Mouse (Mus musculus) MEL (cell line): Measurements from ENCODE around the gene Slc22a20. TPM values are rescaled to one million over a fixed set of nuclear protein-coding genes. Genes with fewer than 3 reads are reported as not detected.

Source experiments
- DNase-seq: peaks from one replicate; pipeline ENCODE4 v3.0.0; 2011; ENCODE audit warnings: low read depth, low spot score
- H3K27ac ChIP-seq: 2 replicates; pipeline ENCODE4 v1.5.1; 2012; ENCODE audit warnings: low read depth, mild to moderate bottlenecking, control low read depth, low read length, moderate library complexity; ENCODE audit not compliant: control insufficient read depth
- H3K27me3 ChIP-seq, 2 experiments: fragments of 150-350 bp in 1 of 2; sonication (generic) in 1 of 2; 2 replicates each; pipeline ENCODE4 v1.6.1; 2012; ENCODE audit warnings: low read length in 2 of 2, mild to moderate bottlenecking in 2 of 2, improper control_type of control experiment in 1 of 2, moderate library complexity in 1 of 2; ENCODE audit not compliant: insufficient read depth in 2 of 2, control insufficient read depth in 1 of 2
- H3K36me3 ChIP-seq, 2 experiments: 2 replicates each; pipeline ENCODE4 v1.6.1; 2012 to 2014; ENCODE audit warnings: low read length in 2 of 2, improper control_type of control experiment in 1 of 2, inconsistent platforms in 1 of 2, mild to moderate bottlenecking in 1 of 2; ENCODE audit not compliant: insufficient read depth in 2 of 2, control insufficient read depth in 1 of 2
- H3K4me1 ChIP-seq, 2 experiments: fragments of 150-350 bp in 1 of 2; sonication (generic) in 1 of 2; 2 replicates each; pipeline ENCODE4 v1.6.1; 2012; ENCODE audit warnings: low read length in 2 of 2, improper control_type of control experiment in 1 of 2, mild to moderate bottlenecking in 1 of 2; ENCODE audit not compliant: insufficient read depth in 2 of 2, control insufficient read depth in 1 of 2
- H3K4me3 ChIP-seq, 2 experiments: fragments of 150-350 bp in 1 of 2; sonication (generic) in 1 of 2; 2 replicates each; pipeline ENCODE4 v1.5.1; 2012; ENCODE audit warnings: low read depth in 2 of 2, low read length in 2 of 2, mild to moderate bottlenecking in 2 of 2, moderate library complexity in 2 of 2, control low read depth in 1 of 2, improper control_type of control experiment in 1 of 2; ENCODE audit not compliant: control insufficient read depth in 1 of 2, insufficient read depth in 1 of 2
- H3K79me2 ChIP-seq: 2 replicates; pipeline ENCODE4 v1.6.1; 2012; ENCODE audit warnings: mild to moderate bottlenecking, low read length, moderate library complexity; ENCODE audit not compliant: control insufficient read depth, poor library complexity, insufficient read depth
- H3K9ac ChIP-seq: 2 replicates; pipeline ENCODE4 v1.6.1; 2012; ENCODE audit warnings: low read depth, mild to moderate bottlenecking, control low read depth, low read length, moderate library complexity; ENCODE audit not compliant: control insufficient read depth, poor library complexity, severe bottlenecking
- H3K9me3 ChIP-seq: fragments of 150-350 bp; sonication (generic); replicated peaks from 2 replicates; pipeline ENCODE4 v1.6.1; 2012; ENCODE audit warnings: mild to moderate bottlenecking, low read length, improper control_type of control experiment, moderate library complexity; ENCODE audit not compliant: insufficient read depth
- BHLHE40 ChIP-seq: IDR thresholded peaks from 2 replicates; pipeline ENCODE4 v1.6.1; 2012; ENCODE audit warnings: low read depth, mild to moderate bottlenecking, inconsistent platforms, low read length, improper control_type of control experiment, borderline replicate concordance
- CTCF ChIP-seq, 3 experiments: IDR thresholded peaks in 2 of 3; conservative IDR thresholded peaks in 1 of 3; 2 replicates each; pipeline ENCODE4 v1.5.1; 2011 to 2012; ENCODE audit warnings: low read length in 3 of 3, low read depth in 2 of 3, mild to moderate bottlenecking in 2 of 3, improper control_type of control experiment in 1 of 3, inconsistent platforms in 1 of 3, mixed read lengths in 1 of 3, moderate library complexity in 1 of 3; ENCODE audit not compliant: control insufficient read depth in 1 of 3, insufficient read depth in 1 of 3, poor library complexity in 1 of 3, severe bottlenecking in 1 of 3
- ELF1 ChIP-seq: IDR thresholded peaks from 2 replicates; pipeline ENCODE4 v1.6.1; 2014; ENCODE audit warnings: low read depth, mild to moderate bottlenecking, inconsistent platforms, low read length, improper control_type of control experiment, moderate library complexity
- ETS1 ChIP-seq: IDR thresholded peaks from 2 replicates; pipeline ENCODE4 v1.6.1; 2012; ENCODE audit warnings: low read depth, mild to moderate bottlenecking, inconsistent platforms, low read length, improper control_type of control experiment, moderate library complexity
- GABPA ChIP-seq: IDR thresholded peaks from 2 replicates; pipeline ENCODE4 v1.6.1; 2012; ENCODE audit warnings: low read depth, mild to moderate bottlenecking, inconsistent platforms, low read length, improper control_type of control experiment, moderate library complexity
- MAFK ChIP-seq: IDR thresholded peaks from 2 replicates; pipeline ENCODE4 v1.6.1; 2011; ENCODE audit warnings: low read depth, mild to moderate bottlenecking, low read length, improper control_type of control experiment, borderline replicate concordance
- MAZ ChIP-seq: IDR thresholded peaks from 2 replicates; pipeline ENCODE4 v1.6.1; 2012; ENCODE audit warnings: low read depth, mild to moderate bottlenecking, inconsistent platforms, low read length, improper control_type of control experiment
- MYB ChIP-seq: IDR thresholded peaks from 2 replicates; pipeline ENCODE4 v1.6.1; 2011; ENCODE audit warnings: mild to moderate bottlenecking, low read depth, low read length, improper control_type of control experiment
- MYC ChIP-seq: IDR thresholded peaks from 2 replicates; pipeline ENCODE4 v1.6.1; 2011; ENCODE audit warnings: low read depth, mild to moderate bottlenecking, low read length, improper control_type of control experiment, moderate library complexity
- NRF1 ChIP-seq: IDR thresholded peaks from 2 replicates; pipeline ENCODE4 v1.6.1; 2014; ENCODE audit warnings: low read depth, mild to moderate bottlenecking, inconsistent platforms, low read length, improper control_type of control experiment, moderate library complexity; ENCODE audit not compliant: poor library complexity, insufficient read depth, severe bottlenecking
- POLR2AphosphoS5 ChIP-seq: IDR thresholded peaks from 2 replicates; pipeline ENCODE4 v1.6.1; 2012; ENCODE audit warnings: low read depth, borderline replicate concordance, mild to moderate bottlenecking, inconsistent platforms, low read length, moderate library complexity, mixed read lengths
- RCOR1 ChIP-seq: IDR thresholded peaks from 2 replicates; pipeline ENCODE4 v1.6.1; 2012; ENCODE audit warnings: low read depth, mild to moderate bottlenecking, inconsistent platforms, low read length, improper control_type of control experiment
- SIN3A ChIP-seq: IDR thresholded peaks from 2 replicates; pipeline ENCODE4 v1.6.1; 2012; ENCODE audit warnings: low read length, improper control_type of control experiment, inconsistent platforms
- SMC3 ChIP-seq: IDR thresholded peaks from 2 replicates; pipeline ENCODE4 v1.6.1; 2011; ENCODE audit warnings: low read depth, low read length, improper control_type of control experiment
- TBP ChIP-seq: IDR thresholded peaks from 2 replicates; pipeline ENCODE4 v1.8.0; 2011; ENCODE audit warnings: low read depth, low read length, improper control_type of control experiment
- USF1 ChIP-seq: IDR thresholded peaks from 2 replicates; pipeline ENCODE4 v1.6.1; 2014; ENCODE audit warnings: low read depth, mild to moderate bottlenecking, inconsistent platforms, low read length, improper control_type of control experiment, moderate library complexity
- ZNF384 ChIP-seq: IDR thresholded peaks from 2 replicates; pipeline ENCODE4 v1.6.1; 2012; ENCODE audit warnings: low read depth, mild to moderate bottlenecking, inconsistent platforms, low read length, improper control_type of control experiment
- polyA plus RNA-seq, 2 experiments: library from polyadenylated mRNA; stranded (reverse) in 1 of 2; unstranded in 1 of 2; fragments of >175 nt in 1 of 2; fragments of >200 nt in 1 of 2; gene quantifications; 2 replicates each; pipeline versions ENCODE4 v1.2.1 to v1.2.4; 2012; ENCODE audit warnings: low replicate concordance in 2 of 2, low read depth in 1 of 2; ENCODE audit not compliant: insufficient read length in 2 of 2, insufficient read depth in 1 of 2, missing spikeins in 1 of 2
- total RNA-seq: library from RNA; depleted of rRNA; stranded (reverse); fragments of 300-350 nt; gene quantifications from 2 replicates; pipeline ENCODE4 v1.2.3, GENCODE M21; 2012

Slc22a20 gene
- total and polyA plus RNA-seq, 3 experiments: not detected

DNA sequence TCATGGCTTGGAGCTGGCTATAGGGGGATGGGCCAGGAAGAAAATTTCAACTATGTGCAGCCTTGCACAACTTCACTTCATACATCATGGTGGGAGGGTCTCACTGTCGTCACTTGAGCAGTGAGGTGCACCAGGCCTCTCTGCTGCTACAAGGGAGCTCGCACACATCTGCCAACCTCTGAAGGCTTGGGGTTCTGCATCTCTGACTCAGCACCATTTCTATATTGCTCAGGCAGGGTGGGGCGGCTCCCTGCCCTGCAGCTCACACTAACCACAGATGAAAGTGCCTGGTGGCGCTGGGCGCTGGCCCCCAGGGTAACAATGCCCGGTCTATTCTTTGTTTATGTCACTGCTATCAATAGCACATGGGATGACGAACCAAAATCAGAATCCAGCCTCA lies 40.9 kb downstream of the Slc22a20 start:
- no peak for DNase-seq
- no peak overlapping the region for H3K4me3 ChIP-seq
- no peaks in the 10 kb centered on the region for H3K4me1 ChIP-seq
- H3K9me3 ChIP-seq: no peaks in the 10 kb centered on the region
- H3K9ac ChIP-seq: no peak overlapping the region
- peaks cover 0 to 2% of the 10 kb centered on the region in 2 experiments; a peak in 2 of 4 replicates for H3K36me3 ChIP-seq
- H3K27ac ChIP-seq: no peak overlapping the region
- TF ChIP-seq POLR2AphosphoS5 (no peak), USF1 (no peak)
- no peaks in the 10 kb centered on the region for H3K79me2 ChIP-seq
- no peaks in the 10 kb centered on the region for H3K27me3 ChIP-seq

DNA sequence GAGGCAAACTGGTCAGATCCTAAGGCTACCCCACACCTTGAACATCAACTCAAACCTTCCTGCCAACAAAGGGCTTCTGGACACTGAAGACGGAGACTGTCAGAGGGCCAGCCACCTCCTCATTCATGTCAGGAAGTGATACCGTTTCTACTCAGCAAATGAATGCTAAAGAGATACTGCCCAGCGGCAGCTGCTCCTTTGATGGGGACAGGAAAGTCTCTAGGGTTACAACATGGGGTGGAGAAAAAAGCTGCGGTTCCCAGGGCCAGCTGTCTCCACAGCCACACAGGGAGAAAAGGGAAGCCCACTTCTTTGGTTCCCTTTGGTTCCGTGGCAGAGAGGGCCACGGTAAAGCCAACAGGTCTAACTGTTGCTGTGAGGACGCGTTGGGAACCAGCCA lies 41.8 kb downstream of the Slc22a20 start:
- Histone ChIP-seq H3K27ac (no peak overlapping the region), H3K9me3 (no peaks in the 10 kb centered on the region), H3K4me3 (no peak overlapping the region), H3K4me1 (no peaks in the 10 kb centered on the region), H3K79me2 (no peaks in the 10 kb centered on the region), H3K27me3 (no peaks in the 10 kb centered on the region), H3K36me3 (peaks cover 0 to 2% of the 10 kb centered on the region in 2 experiments; a peak in 2 of 4 replicates), H3K9ac (no peak overlapping the region)
- no peak for DNase-seq
- TF ChIP-seq MYB (no peak), ETS1 (no peak), ZNF384 (no peak)

DNA sequence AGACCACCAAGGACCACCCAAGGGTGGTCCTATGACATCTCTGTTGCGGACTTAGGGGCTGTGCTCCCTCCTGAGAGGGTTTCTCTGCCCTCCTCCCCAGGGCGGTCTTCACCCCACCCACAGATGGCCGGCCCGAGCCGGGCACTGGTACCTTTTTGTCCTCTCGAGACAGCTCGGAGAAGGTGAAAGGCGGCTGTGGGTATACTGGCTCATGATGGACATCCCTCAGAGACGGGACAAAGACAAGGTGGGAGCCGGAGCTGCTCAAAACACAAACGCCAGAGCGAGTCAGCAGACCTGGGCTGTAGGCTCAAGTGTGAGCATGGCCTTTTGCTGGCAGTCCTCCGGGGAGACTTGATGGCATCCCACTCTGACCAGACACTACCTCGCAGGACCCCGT lies 42.5 kb downstream of the Slc22a20 start:
- H3K36me3 ChIP-seq: no peaks in the 10 kb centered on the region; a peak in 1 of 4 replicates

More for the DNA sequence above, 42.5 kb downstream of the Slc22a20 start:
- no peak overlapping the region for H3K27ac ChIP-seq
- H3K4me1 ChIP-seq: no peaks in the 10 kb centered on the region
- H3K79me2 ChIP-seq: no peaks in the 10 kb centered on the region
- no peak for DNase-seq
- no peaks in the 10 kb centered on the region for H3K27me3 ChIP-seq
- no peak overlapping the region for H3K9ac ChIP-seq
- H3K4me3 ChIP-seq: no peak overlapping the region
- no peaks in the 10 kb centered on the region for H3K9me3 ChIP-seq
- TF ChIP-seq ELF1 (no peak), CTCF (IDR thresholded peaks at IDR 0.05 in 2 of 3, conservative IDR thresholded peaks at IDR 0.05 in 1 of 3; ENCODE audit: control insufficient read depth in 1 of 3, insufficient read depth in 1 of 3, low read depth in 2 of 3, low read length in 3 of 3, poor library complexity in 1 of 3, severe bottlenecking in 1 of 3) (no peak), MAZ (no peak), SMC3 (no peak), MYC (no peak), RCOR1 (no peak), USF1 (no peak), TBP (no peak), ETS1 (no peak), NRF1 (no peak), SIN3A (no peak), GABPA (no peak), MAFK (no peak), BHLHE40 (no peak), POLR2AphosphoS5 (no peak)
